Mouse (Mus musculus) CH12.LX (cell line): ENCODE results near the gene Rpl5. TPM values are rescaled to one million over a fixed set of nuclear protein-coding genes. Genes with fewer than 3 reads are reported as not detected.

Source experiments
- DNase-seq: peaks from one replicate; pipeline ENCODE4 v3.0.0-alpha.2; 2013; ENCODE audit errors: extremely low read depth
- H3K27ac ChIP-seq: 2 replicates; pipeline ENCODE4 v1.5.1; 2012; ENCODE audit warnings: low read depth, mild to moderate bottlenecking, control low read depth, moderate library complexity; ENCODE audit not compliant: insufficient read depth
- H3K27me3 ChIP-seq: replicated peaks from 2 replicates; pipeline ENCODE3; 2012; ENCODE audit warnings: inconsistent platforms
- H3K36me3 ChIP-seq, 2 experiments: replicated peaks in 1 of 2; 2 replicates each; pipeline versions ENCODE3 to v1.6.1; 2012; ENCODE audit warnings: inconsistent platforms in 1 of 2, low read length in 1 of 2, mild to moderate bottlenecking in 1 of 2, mixed read lengths in 1 of 2, moderate library complexity in 1 of 2; ENCODE audit not compliant: control insufficient read depth in 1 of 2, insufficient read depth in 1 of 2
- H3K4me1 ChIP-seq, 2 experiments: 2 replicates each; pipeline ENCODE4 v1.6.1; 2012; ENCODE audit warnings: inconsistent platforms in 1 of 2, moderate library complexity in 1 of 2; ENCODE audit not compliant: insufficient read depth in 2 of 2, control insufficient read depth in 1 of 2
- H3K4me2 ChIP-seq: 2 replicates; pipeline ENCODE4 v1.6.1; 2012; ENCODE audit warnings: low read depth, mild to moderate bottlenecking, control low read depth; ENCODE audit not compliant: poor library complexity, insufficient read depth, severe bottlenecking
- H3K4me3 ChIP-seq, 3 experiments: fragments of 150-350 bp in 1 of 3; sonication (generic) in 1 of 3; replicated peaks in 1 of 3; 2 replicates each; pipeline versions ENCODE3 to v1.5.1; 2011 to 2012; ENCODE audit warnings: low read depth in 2 of 3, low read length in 2 of 3, mild to moderate bottlenecking in 2 of 3, moderate library complexity in 2 of 3, control low read depth in 1 of 3, improper control_type of control experiment in 1 of 3, inconsistent platforms in 1 of 3, mixed read lengths in 1 of 3; ENCODE audit not compliant: poor library complexity in 1 of 3
- H3K79me2 ChIP-seq: replicated peaks from 2 replicates; pipeline ENCODE4 v1.6.1; 2012; ENCODE audit warnings: mild to moderate bottlenecking, moderate library complexity; ENCODE audit not compliant: control insufficient read depth, poor library complexity, insufficient read depth, severe bottlenecking; ENCODE audit errors: extremely low read depth
- H3K9ac ChIP-seq: 2 replicates; pipeline ENCODE4 v1.6.1; 2012; ENCODE audit warnings: low read depth, mild to moderate bottlenecking, control low read depth, moderate library complexity; ENCODE audit not compliant: insufficient read depth
- H3K9me3 ChIP-seq: replicated peaks from 2 replicates; pipeline ENCODE3; 2012; ENCODE audit warnings: low read length, inconsistent platforms, mixed read lengths
- BHLHE40 ChIP-seq: IDR thresholded peaks from 2 replicates; pipeline ENCODE4 v1.6.1; 2011; ENCODE audit warnings: mild to moderate bottlenecking, low read depth, low read length, improper control_type of control experiment
- CHD1 ChIP-seq: IDR thresholded peaks from 2 replicates; pipeline ENCODE4 v1.6.1; 2012; ENCODE audit warnings: low read depth, low read length, improper control_type of control experiment, inconsistent platforms
- CHD2 ChIP-seq: IDR thresholded peaks from 2 replicates; pipeline ENCODE4 v1.6.1; 2011; ENCODE audit warnings: low read length, improper control_type of control experiment
- HCFC1 ChIP-seq: IDR thresholded peaks from 2 replicates; pipeline ENCODE4 v1.6.1; 2012; ENCODE audit warnings: low read depth, mild to moderate bottlenecking, inconsistent platforms, low read length, improper control_type of control experiment
- JUN ChIP-seq: IDR thresholded peaks from 2 replicates; pipeline ENCODE4 v1.6.1; 2011; ENCODE audit warnings: low read depth, mild to moderate bottlenecking, low read length, improper control_type of control experiment, moderate library complexity; ENCODE audit not compliant: insufficient read depth
- JUND ChIP-seq: conservative IDR thresholded peaks from 2 replicates; pipeline ENCODE4 v1.6.1; 2011; ENCODE audit warnings: low read depth, low read length, improper control_type of control experiment
- NELFE ChIP-seq: IDR thresholded peaks from 2 replicates; pipeline ENCODE4 v1.6.1; 2011; ENCODE audit warnings: low read depth, low read length, improper control_type of control experiment
- NRF1 ChIP-seq: IDR thresholded peaks from 2 replicates; pipeline ENCODE4 v1.6.1; 2014; ENCODE audit warnings: low read depth, mild to moderate bottlenecking, inconsistent platforms, low read length, improper control_type of control experiment, moderate library complexity
- PAX5 ChIP-seq: IDR thresholded peaks from 2 replicates; pipeline ENCODE4 v1.6.1; 2012; ENCODE audit warnings: low read length, inconsistent platforms, mixed read lengths
- POLR2A ChIP-seq: IDR thresholded peaks from 2 replicates; pipeline ENCODE4 v1.6.1; 2011; ENCODE audit warnings: low read depth, mild to moderate bottlenecking, improper control_type of control experiment, low read length
- POLR2AphosphoS2 ChIP-seq: IDR thresholded peaks from 2 replicates; pipeline ENCODE4 v1.6.1; 2011; ENCODE audit warnings: low read depth, low read length, improper control_type of control experiment
- UBTF ChIP-seq: IDR thresholded peaks from 2 replicates; pipeline ENCODE4 v1.6.1; 2012; ENCODE audit warnings: low read depth, mild to moderate bottlenecking, inconsistent platforms, low read length, improper control_type of control experiment, moderate library complexity
- USF1 ChIP-seq: IDR thresholded peaks from 2 replicates; pipeline ENCODE4 v1.6.1; 2014; ENCODE audit warnings: low read depth, mild to moderate bottlenecking, inconsistent platforms, low read length, improper control_type of control experiment
- USF2 ChIP-seq: conservative IDR thresholded peaks from 2 replicates; pipeline ENCODE4 v1.6.1; 2011; ENCODE audit warnings: low read depth, low read length, improper control_type of control experiment
- ZC3H11A ChIP-seq: IDR thresholded peaks from 2 replicates; pipeline ENCODE4 v1.6.1; 2012; ENCODE audit warnings: low read depth, mild to moderate bottlenecking, inconsistent platforms, low read length, improper control_type of control experiment
- ZMIZ1 ChIP-seq: IDR thresholded peaks from 2 replicates; pipeline ENCODE4 v1.6.1; 2012; ENCODE audit warnings: low read depth, mild to moderate bottlenecking, inconsistent platforms, low read length, improper control_type of control experiment
- ZNF384 ChIP-seq: IDR thresholded peaks from 2 replicates; pipeline ENCODE4 v1.6.1; 2012; ENCODE audit warnings: low read depth, low read length, improper control_type of control experiment, inconsistent platforms
- dilution Hi-C: fragments of 300-500 bp; cut with MboI; formaldehyde crosslinking; loops from 2 replicates; pipeline ENCODE4 v1.14.3; 2020; ENCODE audit warnings: low sequenced_read_pairs; ENCODE audit not compliant: extremely low pct_unique_long_range_greater_than_20kb, extremely low pct_ligation_motif_present
- in situ Hi-C: fragments of 300-500 bp; cut with MboI; formaldehyde crosslinking; loops from 3 replicates; pipeline ENCODE4 v1.14.3; 2019; ENCODE audit warnings: low sequenced_read_pairs, low pct_ligation_motif_present, low pct_unique_long_range_greater_than_20kb, mixed read lengths
- polyA plus RNA-seq: library from polyadenylated mRNA; unstranded; fragments of >175 nt; gene quantifications from 2 replicates; pipeline ENCODE4 v1.2.1, GENCODE M21; 2012; ENCODE audit warnings: low read depth; ENCODE audit not compliant: insufficient read length
- total RNA-seq, 2 experiments: library from RNA; depleted of rRNA; stranded (reverse); fragments of 300-350 nt in 1 of 2; fragments of >200 nt in 1 of 2; gene quantifications; 2 replicates each; pipeline ENCODE4 v1.2.3; 2012 to 2014

The Rpl5 gene
- total and polyA plus RNA-seq, 3 experiments: 116 to 728 (median 368) TPM

DNA sequence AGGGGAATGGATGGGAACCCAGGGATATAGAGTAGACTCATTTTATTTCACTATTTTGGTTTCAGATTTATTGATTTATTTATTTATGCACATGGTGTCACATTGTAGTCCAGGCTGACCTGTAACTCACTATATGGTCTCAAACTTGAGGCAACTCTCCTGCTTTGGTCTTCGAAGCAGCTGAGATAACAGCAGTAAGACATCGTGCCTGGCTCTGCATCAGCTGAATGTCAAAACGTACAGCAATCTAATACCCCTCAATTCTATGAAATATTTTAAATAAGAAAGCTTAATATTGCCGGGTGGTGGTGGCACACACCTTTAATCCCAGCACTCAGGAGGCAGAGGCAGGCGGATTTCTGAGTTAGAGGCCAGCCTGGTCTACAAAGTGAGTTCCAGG is 10.7 kb downstream of the Rpl5 start:
- no peak overlapping the region for H3K27ac ChIP-seq
- no peaks in the 10 kb centered on the region for H3K27me3 ChIP-seq
- dilution Hi-C loops: no loop called here
- in situ Hi-C loops: no loop called here
- no peak overlapping the region for H3K4me2 ChIP-seq
- H3K9me3 ChIP-seq: no peaks in the 10 kb centered on the region
- H3K9ac ChIP-seq: no peak overlapping the region
- H3K4me3 ChIP-seq: no peak overlapping the region
- TF ChIP-seq HCFC1 (no peak), ZC3H11A (no peak), PAX5 (no peak), ZMIZ1 (no peak), UBTF (no peak), USF1 (no peak), NELFE (no peak), JUND (no peak), CHD2 (no peak), POLR2AphosphoS2 (no peak), BHLHE40 (no peak), USF2 (no peak), POLR2A (no peak), ZNF384 (no peak), CHD1 (no peak)
- peaks cover 35 to 46% of the 10 kb centered on the region in 2 experiments for H3K36me3 ChIP-seq
- H3K79me2 ChIP-seq: peaks cover 3% of the 10 kb centered on the region
- no peaks in the 10 kb centered on the region for H3K4me1 ChIP-seq
- no peak for DNase-seq

DNA sequence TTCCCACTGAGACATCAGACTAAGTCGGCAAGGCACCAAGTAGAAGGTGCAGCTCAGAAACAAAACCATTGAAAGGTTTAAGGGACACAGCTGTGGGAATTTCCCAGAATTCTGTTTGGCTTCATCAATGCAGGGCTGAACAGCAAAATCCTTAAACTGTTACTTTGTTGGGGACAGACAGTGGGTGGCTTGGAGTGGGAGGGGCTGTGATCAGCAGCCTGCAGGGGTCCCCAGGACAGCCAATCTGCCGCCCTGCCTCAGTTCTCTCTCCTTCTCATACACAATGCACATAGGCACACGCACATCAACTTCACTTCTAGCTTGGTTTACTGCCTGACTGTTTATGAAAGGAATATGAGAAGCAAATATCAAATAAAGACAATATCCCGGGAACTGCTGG is 15.0 kb downstream of the Rpl5 start:
- dilution Hi-C loops: no loop called here
- Histone ChIP-seq H3K36me3 (peaks cover 0 to 16% of the 10 kb centered on the region in 2 experiments), H3K4me3 (no peak overlapping the region), H3K9ac (no peak overlapping the region), H3K9me3 (peaks cover 3% of the 10 kb centered on the region), H3K4me2 (no peak overlapping the region), H3K27ac (no peak overlapping the region), H3K4me1 (no peaks in the 10 kb centered on the region), H3K79me2 (no peaks in the 10 kb centered on the region), H3K27me3 (no peaks in the 10 kb centered on the region)
- no peak for TF ChIP-seq CHD1
- TF ChIP-seq JUN: no peak
- no peak for TF ChIP-seq HCFC1
- TF ChIP-seq NRF1: no peak
- in situ Hi-C loops: loop anchor here (5.0 kb wide), 1 partner anchor 92 kb away; no protein-coding TSS in a partner anchor
- DNase-seq: no peak
